ENCODE assay signal across 8 mouse cellular contexts in genomic region chr11:120549168-120549945, GRCm38 (mm10). TPM values are rescaled to one million over a fixed set of nuclear protein-coding genes. Genes with fewer than 3 reads are reported as not detected.
DNase-seq lines count a peak whose midpoint lies in the region; ATAC-seq and TF ChIP-seq lines count a peak whose summit lies in the region.

Mcrip1 (minus strand) TSS chr11:120549727.

- peak; percentile 97 for DNase-seq in gastrocnemius, adult 2 months
- DNase-seq in left cerebral cortex, adult 18-20 months (ENCODE audit: low spot score in 2 of 2) = peak; percentile 95 to 96
- peak; percentile 96 to 97 for DNase-seq in lung, postnatal 4 days
- DNase-seq in retina, postnatal 1 day = peak; percentile 95
- peak; percentile 97 for DNase-seq in thymus, postnatal 4 days

- under 1% methylated on average over 49 of the region's 87 CpGs for WGBS in hindbrain, embryonic 16.5 days

- peak within 1 kb of the TSS; percentile 99 for H3K27ac ChIP-seq in gastrocnemius, adult 2 months
- peak within 1 kb of the TSS; percentile 90 for H3K27ac ChIP-seq in hindbrain, embryonic 16.5 days (ENCODE audit: low read depth, low read length)

- H3K27me3 ChIP-seq in hindbrain, embryonic 16.5 days (replicated peaks; ENCODE audit: control insufficient read depth, insufficient read depth, low read length) = no peaks in the 10 kb centered on the region

- H3K4me1 ChIP-seq in hindbrain, embryonic 16.5 days (ENCODE audit: control insufficient read depth, insufficient read depth, low read depth, low read length) = peaks cover 20% of the 10 kb centered on the region

- no peak for TF ChIP-seq CTCF in gastrocnemius, adult 2 months (IDR thresholded peaks at IDR 0.05)

- no peaks in the 10 kb centered on the region for H3K9me3 ChIP-seq in hindbrain, embryonic 16.5 days (ENCODE audit: control insufficient read depth, low read length)

- peak within 1 kb of the TSS; percentile 96 for H3K4me3 ChIP-seq in gastrocnemius, adult 2 months
- peak within 1 kb of the TSS; percentile 71 for H3K4me3 ChIP-seq in hindbrain, embryonic 16.5 days (ENCODE audit: low read length)

- intact Hi-C loops in gastrocnemius, adult 2 months (cut with DNase I) = loop anchor here (2.0 kb wide), 1 partner anchor 29 kb away; no protein-coding TSS in a partner anchor

- peak; percentile 72 for ATAC-seq in activated CD4-positive, CD25-positive, alpha-beta regulatory T cell, adult 4 months
- ATAC-seq in common myeloid progenitor, adult 5-6 weeks (replicated peaks; ENCODE audit: low read depth, poor library complexity, severe bottlenecking) = peak; percentile 66
- ATAC-seq in hindbrain, embryonic 16.5 days = peak; percentile 94

- H3K4me2 ChIP-seq in hindbrain, embryonic 16.5 days (ENCODE audit: low read length) = peak within 1 kb of the TSS; percentile 68

- H3K9ac ChIP-seq in hindbrain, embryonic 16.5 days (ENCODE audit: low read depth, low read length) = peak within 1 kb of the TSS; percentile 87

- peaks cover 2% of the 10 kb centered on the region; the same call in 1 of the 2 replicates for H3K36me3 ChIP-seq in hindbrain, embryonic 16.5 days (ENCODE audit: control insufficient read depth, insufficient read depth, low read length)

RNA-seq across cellular contexts. Expression of gene Mcrip1, which starts in this region (rescaled TPM):
- 100 to 1,000 TPM; 121 to 128 TPM for polyA plus RNA-seq in activated CD4-positive, CD25-positive, alpha-beta regulatory T cell, adult 4 months (2017; shearing (Covaris generic))
- total RNA-seq in common myeloid progenitor, adult 5-6 weeks (2017) = 26.5 and 31.0 TPM in 2 replicates
- total RNA-seq in gastrocnemius, adult 2 months (2021) = 10 to 100 TPM; 21.7 to 22.1 TPM
- 243 and 245 TPM in 2 replicates for polyA plus RNA-seq in hindbrain, embryonic 16.5 days (2015; fragmentation: Nextera tagmentation; extraction: Ambion mirVana)
- total RNA-seq in left cerebral cortex, adult 18-20 months (2021) = 10 to 100 TPM; 74.9 to 77.0 TPM

Comparison
In these comparisons a context has a peak if more than half of its experiments do, and no peak if none do; other contexts are left out.
1. Peak in every context shown above with its lines: DNase-seq, ATAC-seq, H3K4me3 ChIP-seq and H3K27ac ChIP-seq.